Comparison of ENCODE assay signal across 21 mouse cellular contexts in the genomic region with DNA sequence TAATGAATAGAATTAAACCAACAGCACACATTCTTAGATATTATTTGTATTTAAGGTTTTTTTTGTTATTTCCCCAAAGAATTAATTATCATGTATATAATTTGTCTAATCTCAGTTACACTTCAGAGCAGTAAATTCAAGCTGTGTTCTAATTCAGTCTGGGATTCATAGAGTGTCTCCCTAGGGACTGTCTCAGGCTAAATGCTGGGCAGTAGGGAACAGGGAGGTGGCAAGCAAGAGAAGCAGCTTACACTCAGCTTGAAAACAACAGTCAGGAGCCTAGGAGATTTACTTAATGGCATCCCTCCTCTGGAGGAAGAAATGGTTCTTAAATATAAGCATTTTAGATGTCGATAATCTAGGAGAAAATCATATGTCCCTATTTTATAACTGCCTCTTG.
DNase-seq lines count a peak whose midpoint lies in the region; ATAC-seq and TF ChIP-seq lines count a peak whose summit lies in the region.
"Had no signal": no experiment of that assay in that cellular context is flagged by ENCODE, and none has a peak within 500 bp of the region (broad histone marks: within the 10 kb centered on the region; RNA-seq: fewer than 3 reads in every experiment).

No protein-coding gene starts in this region.

- H3K9me3 ChIP-seq in forebrain, embryonic 14.5 days (replicated peaks; ENCODE audit: control insufficient read depth, low read length) = no peaks in the 10 kb centered on the region
- H3K9me3 ChIP-seq in forebrain, embryonic 16.5 days (ENCODE audit: control insufficient read depth, low read length) = no peaks in the 10 kb centered on the region
- no peaks in the 10 kb centered on the region for H3K9me3 ChIP-seq in midbrain, postnatal 0 days (ENCODE audit: low read length)
- H3K9me3 ChIP-seq in midbrain, embryonic 15.5 days = no peaks in the 10 kb centered on the region
- no peaks in the 10 kb centered on the region for H3K9me3 ChIP-seq in lung, postnatal 0 days (ENCODE audit: low read length)
- H3K9me3 ChIP-seq: embryonic facial prominence, embryonic 15.5 days; forebrain, embryonic 10.5 days; heart, embryonic 12.5 days; hindbrain, embryonic 15.5 days had no signal

- H3K4me1 ChIP-seq in forebrain, embryonic 14.5 days (ENCODE audit: control insufficient read depth, insufficient read depth, low read length) = no peaks in the 10 kb centered on the region
- H3K4me1 ChIP-seq in forebrain, embryonic 16.5 days (replicated peaks; ENCODE audit: control insufficient read depth, insufficient read depth, low read length) = no peaks in the 10 kb centered on the region
- H3K4me1 ChIP-seq in midbrain, postnatal 0 days (ENCODE audit: insufficient read depth, low read length) = no peaks in the 10 kb centered on the region
- H3K4me1 ChIP-seq in midbrain, embryonic 15.5 days = peaks cover 3% of the 10 kb centered on the region; the same call in 1 of the 2 replicates
- no peaks in the 10 kb centered on the region for H3K4me1 ChIP-seq in lung, postnatal 0 days (ENCODE audit: insufficient read depth, low read depth, low read length)
- H3K4me1 ChIP-seq: embryonic facial prominence, embryonic 15.5 days; heart, embryonic 12.5 days; hindbrain, embryonic 15.5 days had no signal

- no peaks in the 10 kb centered on the region for H3K36me3 ChIP-seq in forebrain, embryonic 14.5 days (ENCODE audit: control insufficient read depth, insufficient read depth, low read length)
- H3K36me3 ChIP-seq in forebrain, embryonic 16.5 days (ENCODE audit: control insufficient read depth, insufficient read depth) = no peaks in the 10 kb centered on the region
- H3K36me3 ChIP-seq in midbrain, postnatal 0 days (ENCODE audit: insufficient read depth, low read length) = no peaks in the 10 kb centered on the region
- no peaks in the 10 kb centered on the region for H3K36me3 ChIP-seq in midbrain, embryonic 15.5 days (replicated peaks)
- no peaks in the 10 kb centered on the region for H3K36me3 ChIP-seq in lung, postnatal 0 days (ENCODE audit: insufficient read depth, low read length)
- H3K36me3 ChIP-seq: embryonic facial prominence, embryonic 15.5 days; forebrain, embryonic 10.5 days; heart, embryonic 12.5 days; hindbrain, embryonic 15.5 days had no signal

- no peak overlapping the region for H3K9ac ChIP-seq in forebrain, embryonic 14.5 days (ENCODE audit: low read length)
- H3K9ac ChIP-seq in forebrain, embryonic 16.5 days (replicated peaks; ENCODE audit: low read depth, low read length) = no peak overlapping the region
- H3K9ac ChIP-seq in midbrain, postnatal 0 days (replicated peaks; ENCODE audit: low read length, poor library complexity, severe bottlenecking) = no peak overlapping the region
- no peak overlapping the region for H3K9ac ChIP-seq in midbrain, embryonic 15.5 days
- H3K9ac ChIP-seq in lung, postnatal 0 days (replicated peaks; ENCODE audit: low read depth) = no peak overlapping the region
- H3K9ac ChIP-seq: embryonic facial prominence, embryonic 15.5 days; heart, embryonic 12.5 days; hindbrain, embryonic 15.5 days had no signal

- H3K4me3 ChIP-seq in forebrain, embryonic 14.5 days (ENCODE audit: low read depth, low read length) = no peak overlapping the region
- no peak overlapping the region for H3K4me3 ChIP-seq in forebrain, embryonic 16.5 days (replicated peaks; ENCODE audit: low read length)
- no peak overlapping the region for H3K4me3 ChIP-seq in layer of hippocampus, adult 2 months
- no peak overlapping the region for H3K4me3 ChIP-seq in midbrain, postnatal 0 days (ENCODE audit: low read depth, low read length)
- H3K4me3 ChIP-seq in midbrain, embryonic 15.5 days = no peak overlapping the region
- no peak overlapping the region for H3K4me3 ChIP-seq in lung, postnatal 0 days (ENCODE audit: low read depth, low read length)
- H3K4me3 ChIP-seq: embryonic facial prominence, embryonic 15.5 days; erythroblast, embryonic 14.5 days; forebrain, embryonic 10.5 days; gastrocnemius, adult 2 months; heart, embryonic 12.5 days; hindbrain, embryonic 15.5 days had no signal

- H3K4me2 ChIP-seq in forebrain, embryonic 14.5 days (ENCODE audit: low read length) = no peak overlapping the region
- H3K4me2 ChIP-seq in forebrain, embryonic 16.5 days (ENCODE audit: low read length) = no peak overlapping the region
- H3K4me2 ChIP-seq in midbrain, postnatal 0 days (ENCODE audit: low read depth, low read length, poor library complexity, severe bottlenecking) = no peak overlapping the region
- no peak overlapping the region for H3K4me2 ChIP-seq in midbrain, embryonic 15.5 days
- no peak overlapping the region for H3K4me2 ChIP-seq in lung, postnatal 0 days (replicated peaks; ENCODE audit: low read depth, low read length)
- H3K4me2 ChIP-seq: embryonic facial prominence, embryonic 15.5 days; heart, embryonic 12.5 days; hindbrain, embryonic 15.5 days had no signal

- no peak for ATAC-seq in forebrain, embryonic 14.5 days
- no peak for ATAC-seq in forebrain, embryonic 16.5 days
- ATAC-seq in midbrain, postnatal 0 days (ENCODE audit: low FRiP score) = no peak
- ATAC-seq in midbrain, embryonic 15.5 days (replicated peaks) = no peak
- ATAC-seq in lung, postnatal 0 days = no peak
- ATAC-seq: activated CD4-positive, CD25-positive, alpha-beta regulatory T cell, adult 4 months; Patski had no signal

- H3K27ac ChIP-seq in forebrain, embryonic 14.5 days (ENCODE audit: low read depth, low read length) = no peak overlapping the region
- no peak overlapping the region for H3K27ac ChIP-seq in forebrain, embryonic 16.5 days (ENCODE audit: low read length)
- H3K27ac ChIP-seq in layer of hippocampus, adult 2 months = 0 out of 2 replicates have a peak overlapping the region, but pooled peaks have one; percentile 9
- H3K27ac ChIP-seq in midbrain, postnatal 0 days (ENCODE audit: low read depth, low read length) = no peak overlapping the region
- no peak overlapping the region for H3K27ac ChIP-seq in midbrain, embryonic 15.5 days
- no peak overlapping the region for H3K27ac ChIP-seq in lung, postnatal 0 days (ENCODE audit: low read length)
- H3K27ac ChIP-seq: embryonic facial prominence, embryonic 15.5 days; forebrain, embryonic 10.5 days; gastrocnemius, adult 2 months; hindbrain, embryonic 15.5 days had no signal

- no peak for TF ChIP-seq EP300 in lung, postnatal 0 days (IDR thresholded peaks at IDR 0.05)

- 78% methylated on average over 1 of the region's 1 CpGs for WGBS in forebrain, embryonic 14.5 days
- WGBS in forebrain, embryonic 16.5 days = 81% methylated on average over 1 of the region's 1 CpGs
- 54% methylated on average over 1 of the region's 1 CpGs for WGBS in midbrain, postnatal 0 days
- 67% methylated on average over 1 of the region's 1 CpGs for WGBS in midbrain, embryonic 15.5 days
- WGBS in lung, postnatal 0 days = 92% methylated on average over 1 of the region's 1 CpGs

- no peak for TF ChIP-seq CTCF in layer of hippocampus, adult 2 months (conservative IDR thresholded peaks at IDR 0.05)
- TF ChIP-seq CTCF in midbrain, postnatal 0 days (IDR thresholded peaks at IDR 0.05) = no peak
- no peak for TF ChIP-seq CTCF in lung, postnatal 0 days (IDR thresholded peaks at IDR 0.05)

- DNase-seq in forebrain, embryonic 14.5 days (ENCODE audit: low spot score) = peak; percentile 13
- DNase-seq in layer of hippocampus, adult 2 months (ENCODE audit: low spot score in 2 of 2) = no peak
- no peak for DNase-seq in layer of hippocampus, adult 9-11 months
- DNase-seq in midbrain, postnatal 0 days (ENCODE audit: low spot score) = peak; percentile 7
- DNase-seq in lung, postnatal 0 days (ENCODE audit: low spot score) = no peak
- DNase-seq: adrenal gland, postnatal 14 days; cerebellum, adult 18-20 months; cerebellum, adult 9-11 months; cerebellum, postnatal 36 days; gastrocnemius, adult 2 months; gastrocnemius, postnatal 25 days had no signal

- no peaks in the 10 kb centered on the region for H3K27me3 ChIP-seq in forebrain, embryonic 14.5 days (replicated peaks; ENCODE audit: control insufficient read depth, insufficient read depth, low read length)
- no peaks in the 10 kb centered on the region for H3K27me3 ChIP-seq in forebrain, embryonic 16.5 days (replicated peaks; ENCODE audit: control insufficient read depth, insufficient read depth, low read length)
- H3K27me3 ChIP-seq in midbrain, postnatal 0 days (ENCODE audit: insufficient read depth, low read length) = no peaks in the 10 kb centered on the region
- H3K27me3 ChIP-seq in midbrain, embryonic 15.5 days (replicated peaks) = no peaks in the 10 kb centered on the region
- H3K27me3 ChIP-seq in lung, postnatal 0 days (replicated peaks; ENCODE audit: insufficient read depth, low read length) = no peaks in the 10 kb centered on the region
- H3K27me3 ChIP-seq: CH12.LX; embryonic facial prominence, embryonic 15.5 days; heart, embryonic 12.5 days; hindbrain, embryonic 15.5 days; Patski had no signal

Comparison
In these comparisons a context has a peak if more than half of its experiments do, and no peak if none do; other contexts are left out.
1. DNase-seq: peak in forebrain, embryonic 14.5 days (single experiment) and midbrain, postnatal 0 days (single experiment); none in layer of hippocampus, adult 2 months (0 of 2), layer of hippocampus, adult 9-11 months (single experiment) and lung, postnatal 0 days (single experiment).